Mouse (Mus musculus): ENCODE measurements around the gene Myo3b.
"Not testable (repeated sequence)": the region's sequence is repeated elsewhere in the genome, so short reads cannot be mapped to it uniquely, and the experiment has no call there.

Gene Myo3b

DNA sequence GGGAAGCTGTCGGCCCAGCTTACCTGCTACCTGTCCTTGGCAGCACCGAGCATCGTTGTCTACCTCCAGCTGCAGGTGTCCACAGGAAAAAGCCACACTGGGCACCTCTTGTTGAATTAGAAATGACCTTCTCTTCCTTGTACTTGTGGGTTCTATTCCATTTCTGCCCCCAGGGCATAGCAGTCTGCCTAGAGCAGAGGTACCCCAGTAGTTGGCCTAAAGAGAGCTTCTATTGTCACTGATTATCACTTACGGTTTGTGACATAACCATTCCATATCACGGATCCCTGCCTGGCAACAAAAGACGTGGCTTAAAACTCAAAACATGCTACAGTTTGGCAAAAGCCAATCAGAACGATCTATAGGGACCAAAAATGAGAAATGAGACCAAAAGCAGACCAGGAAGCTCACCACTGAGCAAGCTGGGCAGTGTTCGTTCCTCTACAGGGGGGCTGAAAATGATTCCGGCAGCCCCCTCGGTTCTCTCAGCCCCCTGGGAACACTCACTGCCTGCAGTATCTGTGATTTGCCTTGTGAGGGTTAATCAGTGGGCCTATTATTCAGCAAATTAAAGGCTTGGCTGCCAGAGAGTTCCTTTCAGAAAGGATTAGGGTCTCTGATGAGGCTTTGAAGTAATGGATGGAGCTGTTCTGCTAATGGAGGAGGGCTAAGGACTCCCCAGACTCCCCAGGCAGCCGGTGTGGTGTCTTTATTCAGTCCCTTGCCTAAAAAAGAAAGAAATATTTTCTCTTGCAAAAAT, 163.1 kb downstream of the Myo3b start:
- DNase-seq, result no peak

DNA sequence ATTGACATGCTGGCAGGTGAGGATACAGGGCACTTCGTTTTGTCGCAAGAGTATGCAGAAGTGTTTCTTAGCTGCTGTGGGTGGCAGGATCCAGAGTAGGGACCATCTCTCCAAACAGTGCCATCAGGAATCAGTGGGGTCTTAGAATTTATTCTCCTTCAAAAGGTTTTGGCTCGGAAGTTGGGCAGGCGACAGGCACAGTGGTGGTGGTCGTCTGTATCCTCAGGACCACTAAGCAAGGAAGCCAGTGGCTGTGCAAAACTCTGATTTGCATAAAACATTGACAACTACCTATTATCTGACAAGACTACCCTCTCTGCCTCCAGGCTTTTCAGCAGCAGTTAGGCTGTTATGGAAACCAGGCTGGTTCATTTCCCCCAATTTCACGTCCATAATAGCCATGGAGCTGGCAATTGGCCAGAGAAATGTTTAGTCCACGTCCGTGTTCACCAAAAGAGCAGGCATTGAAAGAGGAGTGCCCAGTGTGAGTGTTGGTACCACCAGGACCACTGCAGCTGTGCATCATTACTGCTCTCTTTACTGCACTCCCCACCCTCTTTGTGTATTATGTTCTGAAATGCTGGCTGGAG, 163.7 kb downstream of the Myo3b start:
- DNase-seq, result no peak

DNA sequence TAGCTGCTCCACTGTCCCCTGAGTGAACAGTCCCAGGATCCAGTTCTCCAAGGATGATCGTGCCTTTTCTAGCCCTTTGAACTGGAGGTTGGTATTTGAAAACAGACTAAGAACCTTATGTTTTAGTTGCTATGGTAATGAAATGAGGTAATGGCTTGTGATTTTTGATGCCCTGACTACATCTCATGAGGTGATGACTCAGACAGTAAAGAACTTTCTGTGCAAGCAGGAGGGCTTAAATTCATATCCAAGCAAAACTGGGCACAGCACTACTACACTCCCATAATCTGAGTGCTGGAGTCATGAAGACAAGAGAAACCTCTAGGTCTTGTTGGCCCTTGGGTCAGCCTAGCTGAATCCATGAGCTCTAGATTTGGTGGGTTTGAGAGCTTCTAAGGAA, 169.5 kb downstream of the Myo3b start:
- no peak for DNase-seq

DNA sequence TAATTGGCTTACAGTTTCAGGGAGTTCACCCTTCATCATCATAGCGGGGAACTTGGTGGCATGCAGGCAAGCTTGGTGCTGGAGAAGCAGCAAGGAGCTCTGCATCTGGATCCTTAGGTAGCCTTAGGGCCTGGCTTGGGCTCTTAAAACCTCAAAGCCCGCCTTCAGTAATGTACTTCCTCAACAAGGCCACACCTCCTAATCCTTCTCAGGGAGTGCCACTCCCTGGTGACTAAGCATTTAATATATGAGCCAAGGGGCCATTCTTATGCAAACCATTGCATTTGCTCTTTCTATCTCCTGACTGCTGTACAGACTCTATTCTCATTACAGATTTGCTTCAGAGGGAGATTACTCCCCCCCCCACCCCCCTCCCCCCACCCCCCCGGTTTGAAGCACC, 170.9 kb downstream of the Myo3b start:
- no peak for DNase-seq

GRCm38 (mm10) chr2:70210427-70211332, 171.8 kb downstream of the Myo3b start:
- DNase-seq, result no peak

DNA sequence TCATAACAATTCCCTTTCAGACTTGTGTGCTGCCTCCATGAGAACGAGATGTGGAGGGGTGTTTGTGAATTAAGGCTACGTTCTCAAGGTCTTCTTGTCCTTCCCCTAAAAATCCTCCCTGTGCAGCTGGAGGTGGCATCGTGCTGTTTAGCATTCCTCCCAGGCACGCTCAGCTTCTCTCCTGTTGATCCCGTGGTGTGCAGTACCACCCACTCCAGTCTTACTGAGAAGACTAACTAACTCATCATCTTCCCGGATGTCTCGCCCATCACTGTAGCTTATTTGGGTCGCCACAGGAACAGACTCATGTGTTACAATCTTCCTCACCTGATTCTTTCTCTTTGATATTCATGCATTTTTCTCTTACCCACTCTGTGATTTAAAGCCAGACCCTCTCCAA, 175.5 kb downstream of the Myo3b start:
- no peak for DNase-seq

DNA sequence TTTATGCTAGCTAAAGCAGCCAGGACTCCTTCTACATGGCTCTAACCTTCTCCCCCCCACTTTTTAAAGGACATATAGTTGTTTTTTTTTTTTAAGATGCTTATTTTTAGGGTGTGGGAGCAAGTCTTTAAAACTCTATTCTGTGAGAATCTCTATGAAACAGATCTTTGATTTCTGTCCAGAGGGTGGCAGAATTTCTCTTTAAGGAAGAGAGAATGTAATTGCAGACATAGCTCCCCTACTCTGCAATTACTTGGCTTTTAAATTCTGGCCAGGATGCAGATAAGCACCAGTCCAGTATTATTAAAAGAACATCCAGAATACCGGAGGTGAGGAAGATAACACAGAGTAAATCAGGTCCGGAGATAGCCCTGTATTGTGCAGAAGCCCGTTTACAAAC, 178.9 kb downstream of the Myo3b start:
- DNase-seq, result no peak

GRCm38 (mm10) chr2:70218469-70218868, 179.5 kb downstream of the Myo3b start:
- DNase-seq, result no peak

DNA sequence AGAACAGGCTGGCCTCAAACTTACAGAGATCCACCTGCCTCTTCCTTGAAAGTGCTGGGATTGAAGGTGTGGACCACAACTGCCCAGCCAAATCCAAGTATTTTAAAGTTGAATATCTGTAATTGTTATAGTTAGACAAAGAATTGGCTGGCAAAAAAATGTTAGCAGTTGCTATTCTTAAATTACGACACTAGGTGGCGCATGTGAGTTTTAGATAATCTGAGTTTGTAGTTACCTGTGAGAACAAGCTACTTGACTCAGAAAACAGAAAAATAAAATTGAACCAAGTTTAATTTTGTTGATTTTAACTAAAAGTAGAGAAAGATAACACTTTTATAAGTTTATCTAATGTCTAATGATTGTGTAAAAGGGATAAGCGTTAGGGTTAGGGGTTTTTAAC, 187.8 kb downstream of the Myo3b start:
- peak; percentile 30 to 46 for DNase-seq

GRCm38 (mm10) chr2:70234450-70234849, 195.5 kb downstream of the Myo3b start:
- not testable (repeated sequence) for DNase-seq

DNA sequence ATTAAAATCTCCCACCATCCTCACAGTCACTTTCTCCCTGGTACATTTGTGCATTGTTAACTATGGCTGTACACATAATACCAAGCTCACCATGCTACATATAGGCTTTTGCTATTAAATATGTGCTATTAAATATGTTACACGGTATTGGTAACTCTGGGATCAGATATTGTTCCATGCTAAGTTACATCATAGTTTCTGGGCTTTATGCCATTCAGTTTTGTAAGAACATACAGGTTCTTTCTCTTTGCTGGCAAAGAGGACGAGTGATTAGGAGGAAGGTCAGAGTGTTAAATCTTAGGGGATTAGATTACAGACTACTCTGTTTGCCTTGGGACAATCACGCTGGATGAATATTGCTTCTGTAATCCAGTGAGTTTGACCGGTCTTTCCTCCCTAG, 207.1 kb downstream of the Myo3b start:
- DNase-seq, result no peak

DNA sequence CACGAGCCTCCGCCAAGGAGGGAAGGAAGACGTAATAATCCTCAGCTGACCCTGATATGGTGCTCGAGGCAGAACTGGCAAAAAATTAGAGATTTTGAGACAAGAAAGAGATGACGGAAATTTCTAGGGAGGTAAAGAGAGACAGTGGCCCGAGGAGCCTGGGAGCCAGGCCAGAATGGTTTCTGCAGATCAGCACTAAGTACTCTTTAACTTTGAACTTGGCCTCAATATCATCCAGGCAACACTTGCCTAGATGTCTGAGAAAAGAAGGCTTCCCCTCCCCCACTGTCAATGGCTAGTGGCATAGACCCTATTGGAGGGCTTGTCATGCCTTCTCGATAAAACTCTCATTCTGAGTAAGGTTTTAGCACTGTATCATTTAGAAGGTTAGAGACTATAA, 209.7 kb downstream of the Myo3b start:
- DNase-seq, result no peak

- no peak for DNase-seq
These were observed 210.9 kb downstream of the Myo3b start for GRCm38 (mm10) chr2:70249872-70250271.

DNA sequence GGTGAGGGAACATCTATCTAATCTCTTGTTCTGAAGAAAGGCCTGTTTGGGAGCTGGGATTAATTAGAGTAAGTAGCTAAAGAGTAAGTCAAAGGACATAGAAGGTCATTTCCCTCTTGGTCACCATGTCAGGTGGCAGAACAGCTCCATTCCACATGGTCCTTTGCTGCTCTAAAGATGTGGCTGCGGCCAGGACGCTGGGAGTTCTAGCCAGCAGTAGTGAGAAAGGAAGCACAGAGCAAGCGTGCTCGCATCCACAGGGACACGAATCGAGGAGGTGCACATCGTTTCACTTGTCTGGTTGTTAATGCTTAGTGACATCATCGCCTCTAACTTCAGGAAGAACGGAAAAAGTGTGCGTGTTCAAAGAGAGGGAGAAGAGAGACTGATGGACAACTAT, 212.3 kb downstream of the Myo3b start:
- no peak for DNase-seq

DNA sequence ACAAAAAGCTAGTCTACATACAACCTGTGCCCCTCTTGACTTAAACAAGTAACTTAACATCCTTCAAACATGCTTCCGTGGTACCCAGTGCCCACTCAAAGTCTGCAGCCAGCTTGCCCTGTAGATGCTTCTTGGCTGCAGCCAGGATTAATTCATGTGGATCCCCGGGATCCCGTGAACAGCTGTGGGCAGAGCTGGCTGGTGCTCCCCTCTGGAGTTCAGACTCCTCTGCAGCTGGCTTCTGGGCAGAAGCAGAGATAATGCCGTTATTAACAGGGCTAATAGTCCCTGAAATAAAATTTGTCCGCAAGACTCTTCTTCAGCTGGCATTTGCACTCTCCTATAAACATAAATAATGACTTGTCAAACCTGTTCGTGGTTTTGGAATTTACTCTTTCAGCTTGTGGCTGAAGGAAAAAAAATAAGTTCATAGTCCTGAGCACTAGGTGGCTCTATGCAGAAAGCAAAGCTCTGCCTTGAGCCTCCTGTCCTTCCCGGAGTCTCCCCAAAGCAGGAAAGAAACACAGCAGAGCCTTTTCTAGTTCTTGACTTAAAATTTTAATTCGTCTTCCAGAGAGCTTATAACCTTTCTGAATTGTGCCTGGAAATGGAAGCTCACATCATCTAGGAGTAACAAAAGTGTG, 220.6 kb downstream of the Myo3b start:
- no peak for DNase-seq

DNA sequence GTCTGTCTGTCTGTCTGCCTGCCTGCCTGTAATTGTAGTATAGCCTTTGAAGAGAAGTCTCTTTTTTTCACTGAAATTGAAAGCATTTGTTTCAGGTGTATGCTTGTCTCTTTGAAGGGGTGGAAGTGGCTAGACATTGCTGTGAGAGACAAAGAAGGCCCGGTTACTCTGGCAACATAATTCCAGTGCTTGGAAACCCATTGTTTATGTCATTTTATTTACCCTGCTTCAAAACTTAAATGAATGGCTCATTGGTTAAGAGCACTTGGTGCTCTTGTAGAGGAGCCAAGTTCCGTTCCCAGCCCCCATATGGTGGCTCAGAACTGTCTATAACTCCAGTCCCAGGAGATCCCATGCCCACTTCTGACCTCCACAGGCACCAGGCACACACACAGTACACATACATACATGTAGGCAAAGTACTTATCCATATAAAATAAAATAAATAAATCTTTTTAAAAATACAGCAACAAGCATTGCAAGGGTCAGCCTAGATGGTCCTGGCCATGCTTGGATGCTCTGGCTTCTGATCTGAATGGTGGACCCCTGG, 221.8 kb downstream of the Myo3b start:
- no peak for DNase-seq

DNA sequence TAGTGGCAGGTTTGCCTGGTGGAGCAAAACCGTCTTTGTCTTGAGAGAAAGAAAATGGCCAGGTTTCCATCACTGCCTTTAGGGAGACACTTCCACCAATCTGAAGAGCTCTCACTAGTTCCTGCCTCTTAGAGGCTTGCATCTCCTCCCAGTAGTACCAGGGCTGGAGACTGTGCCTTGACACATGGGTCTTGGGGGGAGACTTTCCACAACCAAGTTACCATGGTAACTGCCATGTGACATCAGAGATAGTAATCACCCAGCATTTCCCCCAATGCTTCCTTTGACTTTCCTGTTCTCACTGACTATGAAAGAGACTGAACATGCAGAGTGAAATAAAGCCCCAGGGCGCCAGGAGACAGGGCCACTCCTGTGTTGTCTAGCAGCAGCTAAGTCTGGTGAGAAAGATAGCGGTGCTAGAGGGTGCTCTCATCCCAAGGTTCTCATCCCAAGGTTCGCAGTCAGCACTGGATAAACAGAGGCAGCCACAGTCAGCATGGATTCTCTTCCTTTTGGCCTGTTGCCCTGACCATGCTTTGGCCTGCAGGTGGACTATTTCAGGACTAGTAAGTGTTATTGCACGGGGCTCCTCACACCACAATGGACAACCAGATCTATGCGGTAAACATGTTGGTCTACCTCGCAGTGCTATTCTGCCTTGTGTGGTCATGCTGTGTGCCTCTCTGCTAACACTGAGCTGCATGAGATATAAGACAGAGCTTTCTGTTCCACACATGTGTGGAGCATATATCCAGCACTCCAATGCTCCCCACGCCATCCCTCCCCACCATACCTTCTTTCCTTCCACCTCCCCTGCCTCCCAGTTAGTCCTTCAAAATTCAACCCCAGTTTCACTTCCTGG, 223.0 kb downstream of the Myo3b start:
- DNase-seq, result no peak

GRCm38 (mm10) chr2:70262565-70263082, 223.7 kb downstream of the Myo3b start:
- DNase-seq, result no peak

DNA sequence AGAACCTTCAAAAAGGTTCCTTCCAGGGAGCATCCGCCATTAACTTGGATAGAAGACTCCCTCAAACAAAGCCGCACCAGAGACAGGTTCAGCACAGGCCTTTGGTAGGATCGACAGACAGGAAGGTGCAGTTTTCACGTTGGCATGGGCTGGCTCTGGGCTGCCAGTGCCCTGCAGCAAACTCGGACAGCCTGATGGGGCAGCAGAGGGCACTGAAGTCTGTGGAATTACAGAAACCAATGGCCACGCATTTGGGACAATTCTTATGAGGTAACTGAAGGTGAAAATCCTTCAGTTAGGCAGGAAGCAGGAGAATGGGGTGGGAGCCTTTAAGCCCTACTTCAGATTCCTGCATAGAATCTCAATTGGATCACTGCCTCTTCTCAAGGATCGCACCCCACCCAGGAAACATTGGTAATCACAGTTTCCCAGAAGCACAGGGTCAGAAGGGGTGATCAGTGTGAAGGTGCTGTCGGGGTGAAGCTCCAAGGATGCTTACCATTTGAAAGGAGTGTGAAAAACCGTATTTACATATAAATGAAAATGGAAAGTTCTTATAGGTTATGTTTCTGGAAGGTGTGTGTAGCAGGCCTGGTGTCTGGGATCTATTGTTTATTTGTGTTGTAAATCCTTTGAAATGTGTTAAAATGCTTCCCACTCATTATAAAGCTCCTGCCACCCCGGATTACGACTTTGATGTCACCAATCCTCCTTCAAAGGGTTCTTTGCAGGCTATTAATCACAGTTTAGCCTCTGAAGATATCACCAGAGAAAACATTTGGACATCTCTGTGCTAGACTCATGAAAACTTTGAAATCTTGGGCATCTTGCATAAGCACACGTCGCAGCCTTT, 239.7 kb downstream of the Myo3b start:
- peak in 1 of 2 experiments; percentile 8 for DNase-seq

GRCm38 (mm10) chr2:70284109-70284508, 245.2 kb downstream of the Myo3b start:
- DNase-seq, result no peak

DNA sequence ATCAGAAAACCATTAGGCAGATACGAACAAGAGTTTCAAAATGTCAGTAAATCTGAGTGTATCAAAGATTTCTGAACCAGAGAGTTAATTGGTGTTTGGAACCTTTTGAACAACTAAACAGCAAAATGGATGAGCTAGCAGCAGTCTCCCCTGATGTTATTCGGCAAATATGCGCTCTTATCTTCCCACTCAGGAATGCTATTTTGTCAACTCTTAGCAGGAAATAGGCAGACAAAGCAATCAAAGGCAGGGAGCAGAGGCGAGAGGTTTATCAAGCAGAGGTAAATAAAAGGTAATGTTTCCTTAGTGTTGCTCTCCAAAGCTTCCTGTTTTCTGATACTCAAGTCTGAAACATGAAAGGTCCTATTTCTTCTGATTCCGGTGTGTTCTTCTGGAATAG, 252.1 kb downstream of the Myo3b start:
- no peak for DNase-seq
